Mouse (Mus musculus) heart, embryonic 15.5 days (tissue): ENCODE measurements around the gene Suclg1. TPM values are rescaled to one million over a fixed set of nuclear protein-coding genes. Genes with fewer than 3 reads are reported as not detected.

Experiments
- polyA plus RNA-seq: library from polyadenylated mRNA; unstranded; fragments of >200 nt; fragmentation: Nextera tagmentation; extraction: Ambion mirVana; gene quantifications from 2 replicates; pipeline ENCODE4 v1.2.1, GENCODE M21; 2015

Gene Suclg1
- polyA plus RNA-seq, 1 experiment from 2014 or later: 302 TPM

Other genes starting within 250 kb of the Suclg1 start
- gene Dnah6, start 26.7 kb upstream of the Suclg1 start, polyA plus RNA-seq: 0.11 TPM in 2 replicates
- gene 4931417E11Rik, start 221.3 kb downstream of the Suclg1 start, polyA plus RNA-seq: not detected in 2 replicates